Mouse (Mus musculus): ENCODE data around the gene Ptdss2.

- TF ChIP-seq CTCF (IDR thresholded peaks at IDR 0.05; ENCODE audit: low read depth) (peak; percentile 14; the same call in 1 of the 2 replicates), EP300 (IDR thresholded peaks at IDR 0.05; ENCODE audit: low read depth) (no peak)
Observed at GRCm38 (mm10) chr7:141175068-141175467, 52.9 kb downstream of the Ptdss2 start.
